Comparison of ENCODE assay signal across 22 mouse cellular contexts in genomic region chr16:67124811-67125210, GRCm38 (mm10).
A peak's percentile ranks its signal among the peaks of the same experiment; 100 is the strongest.
DNase-seq lines count a peak whose midpoint lies in the region; ATAC-seq and TF ChIP-seq lines count a peak whose summit lies in the region.
"Had no signal": no experiment of that assay in that cellular context is flagged by ENCODE, and none has a peak within 500 bp of the region (broad histone marks: within the 10 kb centered on the region; RNA-seq: fewer than 3 reads in every experiment).

No protein-coding gene starts in this region.

- H3K4me2 ChIP-seq in embryonic facial prominence, embryonic 14.5 days (ENCODE audit: low read depth, low read length): no peak overlapping the region
- H3K4me2 ChIP-seq in forebrain, embryonic 16.5 days (ENCODE audit: low read length): no peak overlapping the region
- H3K4me2 ChIP-seq: hindbrain, embryonic 15.5 days; liver, embryonic 12.5 days; lung, embryonic 15.5 days; midbrain, embryonic 11.5 days had no signal

- TF ChIP-seq POLR2A in cerebellum, adult 2 months (IDR thresholded peaks at IDR 0.05; ENCODE audit: borderline replicate concordance, insufficient read depth, low read length): no peak

- ATAC-seq in embryonic facial prominence, embryonic 14.5 days (ENCODE audit: low read depth): no peak
- peak; percentile 80 for ATAC-seq in forebrain, embryonic 16.5 days
- ATAC-seq: liver, embryonic 12.5 days had no signal

- no peaks in the 10 kb centered on the region for H3K9me3 ChIP-seq in embryonic facial prominence, embryonic 14.5 days (ENCODE audit: control insufficient read depth, low read length)
- no peaks in the 10 kb centered on the region for H3K9me3 ChIP-seq in embryonic facial prominence, embryonic 10.5 days
- no peaks in the 10 kb centered on the region for H3K9me3 ChIP-seq in forebrain, embryonic 16.5 days (ENCODE audit: control insufficient read depth, low read length)
- H3K9me3 ChIP-seq: heart, embryonic 10.5 days; hindbrain, embryonic 15.5 days; liver, embryonic 12.5 days; lung, embryonic 15.5 days had no signal

- no peak overlapping the region for H3K9ac ChIP-seq in embryonic facial prominence, embryonic 14.5 days (ENCODE audit: low read depth, low read length)
- no peak overlapping the region for H3K9ac ChIP-seq in forebrain, embryonic 16.5 days (replicated peaks; ENCODE audit: low read depth, low read length)
- H3K9ac ChIP-seq: hindbrain, embryonic 15.5 days; liver, embryonic 12.5 days; lung, embryonic 15.5 days had no signal

- no peak overlapping the region for H3K4me3 ChIP-seq in embryonic facial prominence, embryonic 14.5 days (ENCODE audit: low read depth, low read length)
- no peak overlapping the region for H3K4me3 ChIP-seq in embryonic facial prominence, embryonic 10.5 days
- H3K4me3 ChIP-seq in layer of hippocampus, adult 2 months: no peak overlapping the region
- no peak overlapping the region for H3K4me3 ChIP-seq in cerebellum, adult 2 months (replicated peaks; ENCODE audit: insufficient read depth, low read depth, low read length)
- no peak overlapping the region for H3K4me3 ChIP-seq in forebrain, embryonic 16.5 days (replicated peaks; ENCODE audit: low read length)
- H3K4me3 ChIP-seq: heart, embryonic 10.5 days; hindbrain, embryonic 15.5 days; liver, embryonic 12.5 days; lung, embryonic 15.5 days had no signal

- H3K27me3 ChIP-seq in embryonic facial prominence, embryonic 14.5 days (replicated peaks; ENCODE audit: control insufficient read depth, insufficient read depth, low read length): no peaks in the 10 kb centered on the region
- no peaks in the 10 kb centered on the region for H3K27me3 ChIP-seq in embryonic facial prominence, embryonic 10.5 days (replicated peaks; ENCODE audit: low read depth, poor library complexity, severe bottlenecking)
- no peaks in the 10 kb centered on the region for H3K27me3 ChIP-seq in cerebellum, adult 2 months (ENCODE audit: control insufficient read depth, insufficient read depth, low read length)
- H3K27me3 ChIP-seq in forebrain, embryonic 16.5 days (replicated peaks; ENCODE audit: control insufficient read depth, insufficient read depth, low read length): no peaks in the 10 kb centered on the region
- H3K27me3 ChIP-seq: hindbrain, embryonic 15.5 days; liver, embryonic 12.5 days; lung, embryonic 15.5 days had no signal

- H3K4me1 ChIP-seq in embryonic facial prominence, embryonic 14.5 days (ENCODE audit: control insufficient read depth, insufficient read depth, low read length): no peaks in the 10 kb centered on the region
- H3K4me1 ChIP-seq in embryonic facial prominence, embryonic 10.5 days: no peaks in the 10 kb centered on the region
- peaks cover 22% of the 10 kb centered on the region; the same call in 1 of the 2 replicates for H3K4me1 ChIP-seq in cerebellum, adult 2 months (ENCODE audit: control insufficient read depth, insufficient read depth, low read length)
- H3K4me1 ChIP-seq in forebrain, embryonic 16.5 days (replicated peaks; ENCODE audit: control insufficient read depth, insufficient read depth, low read length): no peaks in the 10 kb centered on the region; the same call in none of the 2 replicates
- H3K4me1 ChIP-seq: heart, embryonic 10.5 days; hindbrain, embryonic 15.5 days; liver, embryonic 12.5 days; lung, embryonic 15.5 days had no signal

- peak; percentile 7 for DNase-seq in embryonic facial prominence, embryonic 14.5 days (ENCODE audit: low spot score)
- DNase-seq in embryonic facial prominence, embryonic 10.5 days (ENCODE audit: low spot score): no peak
- peak in 1 of 2 experiments; percentile 13 for DNase-seq in layer of hippocampus, adult 2 months (ENCODE audit: low spot score in 2 of 2)
- no peak for DNase-seq in layer of hippocampus, postnatal 36 days
- DNase-seq in cerebellum, adult 2 months: peak; percentile 68 to 91
- DNase-seq in adrenal gland, postnatal 10 days: no peak
- DNase-seq in MN1 (ENCODE audit: low spot score): no peak
- DNase-seq: adrenal gland, adult 8-10 months; embryo, embryonic 11 days; gastrocnemius, postnatal 25 days; heart, postnatal 10 days; kidney, adult 11 months; right cerebral cortex, postnatal 14 days; thymus, postnatal 36 days had no signal

- H3K27ac ChIP-seq in embryonic facial prominence, embryonic 14.5 days (replicated peaks; ENCODE audit: low read depth, low read length): no peak overlapping the region
- no peak overlapping the region for H3K27ac ChIP-seq in embryonic facial prominence, embryonic 10.5 days (replicated peaks)
- H3K27ac ChIP-seq in layer of hippocampus, adult 2 months: peak overlapping the region; percentile 72
- peak overlapping the region; percentile 11; the same call in 1 of the 2 replicates for H3K27ac ChIP-seq in cerebellum, adult 2 months (ENCODE audit: insufficient read depth, low read length)
- peak overlapping the region; percentile 12; the same call in 1 of the 2 replicates for H3K27ac ChIP-seq in forebrain, embryonic 16.5 days (ENCODE audit: low read length)
- H3K27ac ChIP-seq: heart, embryonic 10.5 days; hindbrain, embryonic 15.5 days; kidney, postnatal 0 days; liver, embryonic 12.5 days; lung, embryonic 15.5 days; macrophage had no signal

- no peak for TF ChIP-seq CTCF in layer of hippocampus, adult 2 months (conservative IDR thresholded peaks at IDR 0.05)
- TF ChIP-seq CTCF in cerebellum, adult 2 months (IDR thresholded peaks at IDR 0.05; ENCODE audit: borderline replicate concordance, insufficient read depth, low read depth, low read length): no peak

- WGBS in embryonic facial prominence, embryonic 14.5 days: 49% methylated on average over 4 of the region's 4 CpGs
- WGBS in embryonic facial prominence, embryonic 10.5 days: 79% methylated on average over 4 of the region's 4 CpGs
- WGBS in cerebellum, adult 2 months: 6% methylated on average over 4 of the region's 4 CpGs
- 55% methylated on average over 4 of the region's 4 CpGs for WGBS in forebrain, embryonic 16.5 days

- H3K36me3 ChIP-seq in embryonic facial prominence, embryonic 14.5 days (ENCODE audit: control insufficient read depth, insufficient read depth, low read length): no peaks in the 10 kb centered on the region
- H3K36me3 ChIP-seq in embryonic facial prominence, embryonic 10.5 days (replicated peaks): no peaks in the 10 kb centered on the region
- H3K36me3 ChIP-seq in forebrain, embryonic 16.5 days (ENCODE audit: control insufficient read depth, insufficient read depth): no peaks in the 10 kb centered on the region
- H3K36me3 ChIP-seq: heart, embryonic 10.5 days; hindbrain, embryonic 15.5 days; liver, embryonic 12.5 days; lung, embryonic 15.5 days had no signal

Comparison
In these comparisons a context has a peak if more than half of its experiments do, and no peak if none do; other contexts are left out.
1. DNase-seq: peak in embryonic facial prominence, embryonic 14.5 days (single experiment) and cerebellum, adult 2 months (2 of 2); none in embryonic facial prominence, embryonic 10.5 days (single experiment), layer of hippocampus, postnatal 36 days (0 of 2), adrenal gland, postnatal 10 days (single experiment) and MN1 (single experiment).
2. H3K27ac ChIP-seq: peak in layer of hippocampus, adult 2 months (single experiment), cerebellum, adult 2 months (single experiment) and forebrain, embryonic 16.5 days (single experiment); none in embryonic facial prominence, embryonic 14.5 days (single experiment) and embryonic facial prominence, embryonic 10.5 days (single experiment).